Mouse (Mus musculus): ENCODE data around the gene Spats2l. TPM values are rescaled to one million over a fixed set of nuclear protein-coding genes. Genes with fewer than 3 reads are reported as not detected.

Gene Spats2l
- 34.8 and 36.2 TPM in 2 replicates for total RNA-seq (2014; rRNA removed)
- polyA plus RNA-seq (2015; fragmentation: Nextera tagmentation; extraction: Ambion mirVana): 74.7 and 80.4 TPM in 2 replicates

DNA sequence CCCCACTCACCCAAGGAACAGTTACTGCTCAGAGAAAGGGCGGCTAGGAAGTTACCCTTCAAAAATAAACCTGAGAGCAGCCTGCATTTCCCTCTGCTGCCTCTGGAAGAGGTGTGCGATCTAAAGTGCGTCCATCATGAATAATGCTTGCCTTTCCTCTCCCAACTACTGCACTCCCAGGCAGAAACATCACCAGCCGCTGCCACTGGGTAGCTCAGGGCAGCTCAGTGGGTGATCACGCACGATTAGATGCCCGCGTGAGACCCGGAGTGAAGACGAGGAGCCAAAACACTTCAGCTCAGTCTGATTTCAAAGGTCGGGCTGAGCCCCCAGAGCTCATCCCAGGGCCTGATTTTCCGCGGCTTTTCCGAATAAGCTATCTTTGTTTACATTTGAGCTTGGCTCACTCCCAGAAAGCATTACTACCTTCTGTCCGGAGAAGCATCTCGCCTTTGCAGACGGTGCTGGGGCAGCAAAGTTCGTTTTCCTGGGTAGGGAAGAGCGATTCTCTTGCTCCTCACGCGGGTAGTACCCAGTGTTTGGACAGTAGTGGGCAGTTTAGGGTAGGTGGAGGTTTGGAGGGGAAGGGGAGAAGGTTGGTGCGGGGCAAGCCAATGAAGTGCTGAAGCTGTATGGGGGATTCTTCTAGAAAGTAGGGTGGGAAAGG lies at the start of gene Spats2l:
Gene Spats2l (plus strand): TSS at position 162 of the 667 bp plus-strand sequence.
- under 1% methylated on average over 22 of the region's 22 CpGs for WGBS
- Histone ChIP-seq H3K4me1 (ENCODE audit: insufficient read depth, low read length) (no peaks in the 10 kb centered on the region), H3K4me2 (ENCODE audit: low read depth, low read length, poor library complexity, severe bottlenecking) (peak within 1 kb of the TSS; percentile 86), H3K36me3 (ENCODE audit: insufficient read depth, low read length) (no peaks in the 10 kb centered on the region), H3K4me3 (ENCODE audit: low read depth, low read length) (peak within 1 kb of the TSS; percentile 93), H3K27ac (ENCODE audit: low read depth, low read length) (peak within 1 kb of the TSS; percentile 95), H3K27me3 (ENCODE audit: insufficient read depth, low read length) (no peaks in the 10 kb centered on the region), H3K9ac (replicated peaks; ENCODE audit: low read length, poor library complexity, severe bottlenecking) (peak within 1 kb of the TSS; percentile 94), H3K9me3 (ENCODE audit: low read length) (no peaks in the 10 kb centered on the region)
- TF ChIP-seq CTCF (IDR thresholded peaks at IDR 0.05): peak; percentile 69
- DNase-seq (ENCODE audit: low spot score) (peak; percentile 73), ATAC-seq (ENCODE audit: low FRiP score) (peak; percentile 75)

DNA sequence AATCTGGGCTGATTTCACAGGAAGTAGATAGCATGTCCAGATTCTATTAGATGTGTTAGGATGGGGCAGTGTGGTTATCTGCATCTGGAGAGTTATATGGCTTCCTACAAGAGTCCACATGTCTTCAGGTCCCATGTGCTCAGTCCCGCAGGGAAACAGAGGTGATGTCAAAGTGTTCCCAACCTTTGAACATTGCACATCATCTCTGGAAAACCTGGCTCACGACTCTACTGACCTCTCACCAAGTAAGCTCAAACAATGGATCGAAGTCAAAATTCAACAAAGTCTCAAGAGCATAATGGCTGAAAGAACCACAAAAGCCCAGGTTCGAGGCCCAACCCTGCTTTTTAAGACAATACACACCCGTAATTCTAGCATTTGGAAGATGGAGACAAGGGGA lies 48.7 kb upstream of the Spats2l start:
- no peaks in the 10 kb centered on the region for H3K27me3 ChIP-seq (ENCODE audit: insufficient read depth, low read length)
- no peak for ATAC-seq (ENCODE audit: low FRiP score)
- no peaks in the 10 kb centered on the region for H3K9me3 ChIP-seq (ENCODE audit: low read length)
- DNase-seq (ENCODE audit: low spot score): no peak
- no peak overlapping the region for H3K4me3 ChIP-seq (ENCODE audit: low read depth, low read length)
- H3K4me1 ChIP-seq (ENCODE audit: insufficient read depth, low read length): no peaks in the 10 kb centered on the region
- H3K4me2 ChIP-seq (ENCODE audit: low read depth, low read length, poor library complexity, severe bottlenecking): no peak overlapping the region
- no peaks in the 10 kb centered on the region for H3K36me3 ChIP-seq (ENCODE audit: insufficient read depth, low read length)
- no peak for TF ChIP-seq CTCF (IDR thresholded peaks at IDR 0.05)
- WGBS: 93% methylated on average over 5 of the region's 5 CpGs
- no peak overlapping the region for H3K9ac ChIP-seq (replicated peaks; ENCODE audit: low read length, poor library complexity, severe bottlenecking)
- no peak overlapping the region for H3K27ac ChIP-seq (ENCODE audit: low read depth, low read length)

DNA sequence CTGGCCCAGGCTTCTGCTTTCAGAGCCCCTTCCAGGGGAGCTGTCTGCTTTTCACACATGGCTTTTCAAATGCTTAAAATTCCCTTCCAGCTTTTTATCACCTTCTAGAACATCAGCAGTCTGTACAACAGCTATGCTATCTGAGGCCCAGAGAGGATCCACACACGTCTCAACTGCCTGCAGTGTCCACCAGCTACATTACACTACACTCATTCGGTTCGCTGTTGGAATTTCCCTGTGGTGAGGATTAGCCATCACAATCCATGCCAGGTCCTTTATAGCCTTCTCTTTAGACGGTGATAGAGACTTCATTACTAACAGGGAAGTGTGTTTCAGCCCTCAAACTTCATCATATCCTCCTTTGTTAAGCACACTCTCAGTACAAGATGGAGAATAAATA lies 38.1 kb upstream of the Spats2l start:
- ATAC-seq (ENCODE audit: low FRiP score): no peak
- WGBS: 31% methylated on average over 4 of the region's 4 CpGs

DNA sequence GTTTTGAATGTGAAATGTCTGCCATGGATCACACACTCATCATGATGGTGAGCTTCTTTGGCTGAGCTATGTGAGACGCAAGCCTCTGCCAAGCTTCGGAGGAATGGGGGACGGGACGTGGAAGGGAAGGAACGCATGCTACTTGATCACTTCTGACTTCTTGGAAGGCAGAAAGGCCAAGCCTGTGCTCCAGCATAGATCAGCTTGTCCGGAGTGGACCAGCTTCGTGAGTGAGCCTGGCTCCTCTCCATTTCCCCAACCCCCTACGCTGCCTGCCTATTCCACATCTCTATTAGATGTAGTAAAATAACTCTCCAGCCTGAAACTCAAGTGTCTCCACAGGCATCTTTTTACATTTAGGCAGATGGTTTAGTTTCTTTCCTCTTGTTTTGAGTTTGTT lies 32.2 kb upstream of the Spats2l start:
- TF ChIP-seq CTCF (IDR thresholded peaks at IDR 0.05): no peak
- Histone ChIP-seq H3K4me1 (ENCODE audit: insufficient read depth, low read length) (no peaks in the 10 kb centered on the region), H3K4me2 (ENCODE audit: low read depth, low read length, poor library complexity, severe bottlenecking) (no peak overlapping the region), H3K27me3 (ENCODE audit: insufficient read depth, low read length) (no peaks in the 10 kb centered on the region), H3K4me3 (ENCODE audit: low read depth, low read length) (no peak overlapping the region), H3K36me3 (ENCODE audit: insufficient read depth, low read length) (no peaks in the 10 kb centered on the region), H3K27ac (ENCODE audit: low read depth, low read length) (no peak overlapping the region), H3K9me3 (ENCODE audit: low read length) (no peaks in the 10 kb centered on the region), H3K9ac (replicated peaks; ENCODE audit: low read length, poor library complexity, severe bottlenecking) (no peak overlapping the region)
- ATAC-seq (ENCODE audit: low FRiP score) (no peak), DNase-seq (ENCODE audit: low spot score) (no peak)
- WGBS: 90% methylated on average over 8 of the region's 8 CpGs

More for the DNA sequence above, 38.1 kb upstream of the Spats2l start:
- no peaks in the 10 kb centered on the region for H3K27me3 ChIP-seq (ENCODE audit: insufficient read depth, low read length)
- DNase-seq (ENCODE audit: low spot score): no peak
- no peaks in the 10 kb centered on the region for H3K36me3 ChIP-seq (ENCODE audit: insufficient read depth, low read length)
- H3K4me3 ChIP-seq (ENCODE audit: low read depth, low read length): no peak overlapping the region
- no peaks in the 10 kb centered on the region for H3K9me3 ChIP-seq (ENCODE audit: low read length)
- H3K4me2 ChIP-seq (ENCODE audit: low read depth, low read length, poor library complexity, severe bottlenecking): no peak overlapping the region
- no peak overlapping the region for H3K27ac ChIP-seq (ENCODE audit: low read depth, low read length)
- no peaks in the 10 kb centered on the region for H3K4me1 ChIP-seq (ENCODE audit: insufficient read depth, low read length)
- no peak overlapping the region for H3K9ac ChIP-seq (replicated peaks; ENCODE audit: low read length, poor library complexity, severe bottlenecking)
- TF ChIP-seq CTCF (IDR thresholded peaks at IDR 0.05): no peak

DNA sequence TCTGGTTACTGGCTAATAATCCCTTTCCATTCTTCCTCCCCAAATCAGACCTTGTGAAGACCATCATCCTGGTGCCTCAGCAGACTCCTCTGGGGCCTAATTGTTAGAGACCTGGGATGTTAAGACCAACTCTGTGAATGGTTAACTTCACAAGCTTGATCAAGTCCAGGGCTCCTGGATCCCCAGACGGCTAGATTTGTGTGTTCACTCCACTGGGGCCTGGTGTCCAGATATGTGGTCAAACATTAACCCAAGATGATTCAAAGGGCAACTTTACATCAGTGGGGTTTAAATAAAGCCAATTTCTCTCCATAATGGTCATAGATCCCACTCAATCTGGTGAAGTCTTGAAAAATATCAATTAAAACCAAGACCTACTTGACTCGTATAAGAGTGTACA lies 31.7 kb upstream of the Spats2l start:
- no peak for DNase-seq (ENCODE audit: low spot score)
- Histone ChIP-seq H3K27ac (ENCODE audit: low read depth, low read length) (no peak overlapping the region), H3K27me3 (ENCODE audit: insufficient read depth, low read length) (no peaks in the 10 kb centered on the region), H3K9ac (replicated peaks; ENCODE audit: low read length, poor library complexity, severe bottlenecking) (no peak overlapping the region), H3K9me3 (ENCODE audit: low read length) (no peaks in the 10 kb centered on the region), H3K36me3 (ENCODE audit: insufficient read depth, low read length) (no peaks in the 10 kb centered on the region), H3K4me3 (ENCODE audit: low read depth, low read length) (no peak overlapping the region), H3K4me2 (ENCODE audit: low read depth, low read length, poor library complexity, severe bottlenecking) (no peak overlapping the region), H3K4me1 (ENCODE audit: insufficient read depth, low read length) (no peaks in the 10 kb centered on the region)
- 90% methylated on average over 2 of the region's 2 CpGs for WGBS
- TF ChIP-seq CTCF (IDR thresholded peaks at IDR 0.05): no peak
- no peak for ATAC-seq (ENCODE audit: low FRiP score)

DNA sequence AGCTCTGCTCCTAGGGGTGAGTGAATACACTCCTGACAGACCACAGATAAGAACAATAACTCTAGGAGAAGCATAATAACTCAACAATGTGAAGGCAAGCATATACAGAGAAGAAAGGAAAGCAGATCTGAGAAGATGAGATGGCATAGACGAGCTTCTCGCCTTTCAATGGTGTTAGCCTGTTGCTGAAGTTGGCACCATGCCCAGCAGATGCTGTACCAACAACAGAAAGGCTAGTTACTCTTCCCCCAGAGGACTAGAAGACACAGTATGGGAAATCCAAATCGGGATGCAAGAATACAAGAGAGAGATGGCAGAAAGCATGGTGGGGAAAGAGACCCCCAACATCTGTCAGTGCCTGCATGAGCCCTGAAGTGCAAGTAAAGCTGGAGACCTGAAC lies 22.2 kb upstream of the Spats2l start:
- no peak overlapping the region for H3K4me2 ChIP-seq (ENCODE audit: low read depth, low read length, poor library complexity, severe bottlenecking)
- 51% methylated on average over 3 of the region's 3 CpGs for WGBS
- no peaks in the 10 kb centered on the region for H3K4me1 ChIP-seq (ENCODE audit: insufficient read depth, low read length)
- no peaks in the 10 kb centered on the region for H3K27me3 ChIP-seq (ENCODE audit: insufficient read depth, low read length)
- DNase-seq (ENCODE audit: low spot score): peak; percentile 26
- TF ChIP-seq CTCF (IDR thresholded peaks at IDR 0.05): no peak
- ATAC-seq (ENCODE audit: low FRiP score): no peak
- H3K36me3 ChIP-seq (ENCODE audit: insufficient read depth, low read length): no peaks in the 10 kb centered on the region
- H3K27ac ChIP-seq (ENCODE audit: low read depth, low read length): no peak overlapping the region
- no peaks in the 10 kb centered on the region for H3K9me3 ChIP-seq (ENCODE audit: low read length)
- H3K4me3 ChIP-seq (ENCODE audit: low read depth, low read length): no peak overlapping the region
- H3K9ac ChIP-seq (replicated peaks; ENCODE audit: low read length, poor library complexity, severe bottlenecking): no peak overlapping the region
